Mouse (Mus musculus) layer of hippocampus, postnatal 25 days (tissue): ENCODE results near the gene Gmpr2. TPM values are rescaled to one million over a fixed set of nuclear protein-coding genes. Genes with fewer than 3 reads are reported as not detected.

Source experiments
- DNase-seq, 2 experiments: peaks; one replicate each; pipeline ENCODE4 v3.0.0; 2022; ENCODE audit warnings: mixed read lengths in 2 of 2, low spot score in 1 of 2; ENCODE audit errors: extremely low spot score in 1 of 2
- total RNA-seq, 2 experiments: library from RNA; stranded (reverse); gene quantifications; 2 replicates each; pipeline ENCODE4 v1.2.3; 2021

Gmpr2 gene
- total RNA-seq, 2 experiments from 2014 or later, result 26.8 to 29.3 TPM

DNA sequence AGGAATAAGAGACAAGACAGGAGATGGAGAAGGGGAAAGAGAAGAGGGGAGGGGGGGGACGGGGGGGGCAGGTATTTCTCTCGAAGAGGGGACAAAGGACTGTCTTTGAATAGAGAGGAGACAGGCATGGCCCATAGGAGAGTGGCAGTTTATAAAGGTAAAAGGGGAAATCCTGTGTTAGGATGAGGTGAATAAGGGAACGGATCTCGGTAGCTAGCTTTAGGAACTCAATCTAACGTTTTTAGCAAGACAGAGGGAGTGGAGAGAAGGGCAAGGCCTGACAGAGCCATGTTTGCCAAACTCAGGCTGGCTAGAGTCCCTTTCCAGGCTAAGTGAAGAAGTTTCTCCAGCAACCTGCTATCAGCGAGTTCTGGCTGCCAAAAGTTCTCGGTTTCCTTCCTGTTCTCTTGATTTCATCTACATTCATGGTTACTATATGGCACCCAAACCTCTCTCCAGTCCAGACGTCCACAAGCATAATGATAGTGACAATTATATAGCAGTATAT lies 50.8 kb downstream of the Gmpr2 start:
- no peak for DNase-seq

DNA sequence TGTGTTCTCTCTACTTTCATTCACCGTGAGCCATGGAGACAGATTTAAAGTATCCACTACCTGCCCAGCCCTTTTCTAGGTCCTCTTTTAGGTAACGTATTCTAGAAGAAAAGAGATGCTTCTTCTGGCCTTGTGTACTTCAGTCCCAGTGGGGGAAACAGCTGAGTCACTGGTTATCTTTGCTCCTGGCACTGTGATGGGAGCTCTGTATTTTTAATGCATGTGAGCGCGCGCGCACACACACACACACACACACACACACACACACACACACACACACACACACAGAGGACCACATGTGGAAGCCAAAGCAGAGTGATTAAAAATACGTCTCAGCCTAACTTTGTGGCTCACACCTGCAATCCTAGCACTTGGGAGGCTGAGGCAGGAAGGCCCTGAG lies 51.7 kb downstream of the Gmpr2 start:
- DNase-seq, result no peak

- DNase-seq, result no peak
These were observed 52.7 kb downstream of the Gmpr2 start for GRCm38 (mm10) chr14:55724411-55724871.

- no peak for DNase-seq
These were observed 54.5 kb downstream of the Gmpr2 start for GRCm38 (mm10) chr14:55726261-55726660.

DNA sequence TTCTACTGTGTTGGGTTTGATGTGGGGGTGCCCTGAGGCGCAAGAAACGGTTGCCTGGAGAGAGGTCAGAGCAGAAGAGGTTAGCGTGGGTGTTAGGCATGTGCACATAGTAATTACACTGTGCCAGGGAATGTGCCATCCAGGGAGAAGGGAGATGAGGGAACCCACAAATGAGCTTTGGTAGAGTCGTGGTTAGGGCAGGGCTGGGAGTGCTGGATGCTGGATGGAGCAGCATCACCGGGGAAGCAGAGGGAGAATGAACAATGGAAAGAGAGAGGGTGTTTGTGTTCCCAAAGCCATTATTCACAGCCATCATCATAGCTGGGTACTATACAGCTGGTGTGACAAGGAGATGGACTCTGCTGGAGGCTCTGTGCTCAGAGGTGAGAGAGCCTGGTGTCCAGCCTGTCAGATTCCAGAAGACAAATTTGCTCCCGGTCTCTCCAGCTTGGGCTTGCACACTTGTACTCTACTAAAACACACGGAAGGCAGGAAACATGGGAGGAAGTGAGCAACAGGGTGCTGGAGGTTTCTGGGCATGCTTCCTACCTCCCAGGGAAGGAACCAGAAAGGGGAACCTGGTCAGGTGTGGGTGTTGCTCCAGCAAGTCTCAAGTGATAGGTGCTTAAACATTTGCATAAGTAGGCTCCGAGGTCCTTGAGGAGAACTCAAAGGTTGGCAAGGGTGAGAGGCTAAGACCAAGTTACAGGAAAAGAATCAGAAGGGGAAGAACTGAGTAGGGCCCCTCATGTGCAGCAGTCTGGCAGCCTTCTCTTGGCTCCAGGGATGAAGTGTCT lies 56.3 kb downstream of the Gmpr2 start:
- no peak for DNase-seq

Other genes starting within 250 kb of the Gmpr2 start
- gene Dhrs4, start 193.2 kb upstream of the Gmpr2 start, total RNA-seq, result 10 to 100 TPM; 20.7 to 22.1 TPM
- 10 to 100 TPM; 47.0 to 66.6 TPM for gene Carmil3, start 181.3 kb upstream of the Gmpr2 start, total RNA-seq
- gene Cpne6, start 161.5 kb upstream of the Gmpr2 start, total RNA-seq, result 100 to 1,000 TPM; 664 to 669 TPM
- 1 to 10 TPM; 2.1 to 2.2 TPM for gene Nrl, start 147.0 kb upstream of the Gmpr2 start, total RNA-seq
- gene Pck2, start 131.7 kb upstream of the Gmpr2 start, total RNA-seq, result 10 to 100 TPM; 37.2 to 37.8 TPM
- 10 to 100 TPM; 72.7 to 86.4 TPM for gene Dcaf11, start 111.9 kb upstream of the Gmpr2 start, total RNA-seq
- gene A730061H03Rik, start 111.5 kb upstream of the Gmpr2 start, total RNA-seq, result under 1 TPM; 0.89 to 0.92 TPM
- not detected for gene Fitm1, start 96.3 kb upstream of the Gmpr2 start, total RNA-seq
- 10 to 100 TPM; 49.3 to 56.6 TPM for gene Psme1, start 93.8 kb upstream of the Gmpr2 start, total RNA-seq
- gene Emc9, start 86.6 kb upstream of the Gmpr2 start, total RNA-seq, result 10 to 100 TPM; 47.2 to 56.6 TPM
- 10 to 100 TPM; 47.9 to 55.6 TPM for gene Psme2, start 80.8 kb upstream of the Gmpr2 start, total RNA-seq
- gene Rnf31, start 80.2 kb upstream of the Gmpr2 start, total RNA-seq, result 10 to 100 TPM; 36.4 to 41.9 TPM
- 10 to 100 TPM in 1 of 2 experiments, 1 to 10 TPM in 1; 9.6 to 12.2 TPM for gene Irf9, start 68.4 kb upstream of the Gmpr2 start, total RNA-seq
- gene Rec8, start 53.9 kb upstream of the Gmpr2 start, total RNA-seq, result 1 to 10 TPM; 1.2 to 2.7 TPM
- 100 to 1,000 TPM; 118 to 121 TPM for gene Ipo4, start 36.0 kb upstream of the Gmpr2 start, total RNA-seq
- 1 to 10 TPM; 2.1 to 6.3 TPM for gene Gm49378, start 34.0 kb upstream of the Gmpr2 start, total RNA-seq
- 10 to 100 TPM; 42.2 to 49.7 TPM for gene Tm9sf1, start 28.1 kb upstream of the Gmpr2 start, total RNA-seq
- gene Tssk4, start 21.8 kb upstream of the Gmpr2 start, total RNA-seq, result under 1 TPM; 0.71 to 0.94 TPM
- 10 to 100 TPM; 49.2 to 50.4 TPM for gene Mdp1, start 11.4 kb upstream of the Gmpr2 start, total RNA-seq
- 100 to 1,000 TPM; 303 to 311 TPM for gene Nedd8, start 183 bp downstream of the Gmpr2 start, total RNA-seq
- 10 to 100 TPM; 14.0 to 14.9 TPM for gene Tinf2, start 9.9 kb downstream of the Gmpr2 start, total RNA-seq
- gene Tgm1, start 42.0 kb downstream of the Gmpr2 start, total RNA-seq, result under 1 TPM; 0.17 to 0.23 TPM
- 10 to 100 TPM; 40.1 to 45.0 TPM for gene Rabggta, start 50.3 kb downstream of the Gmpr2 start, total RNA-seq
- gene Dhrs1, start 73.7 kb downstream of the Gmpr2 start, total RNA-seq, result 10 to 100 TPM; 78.3 to 94.9 TPM
- 10 to 100 TPM; 13.4 to 13.6 TPM for gene Nop9, start 73.8 kb downstream of the Gmpr2 start, total RNA-seq
- 1 to 10 TPM; 1.4 to 2.1 TPM for gene Cideb, start 86.5 kb downstream of the Gmpr2 start, total RNA-seq
- gene Ltb4r2, start 89.5 kb downstream of the Gmpr2 start, total RNA-seq, result under 1 TPM; 0.10 to 0.19 TPM
- gene Ltb4r1, start 94.0 kb downstream of the Gmpr2 start, total RNA-seq, result under 1 TPM in 1 of 2 experiments, not detected in 1; 0.32 TPM
- 1 to 10 TPM; 3.9 to 5.9 TPM for gene Adcy4, start 112.2 kb downstream of the Gmpr2 start, total RNA-seq
- 1 to 10 TPM in 1 of 2 experiments, under 1 TPM in 1; 0.61 to 1.2 TPM for gene Ripk3, start 116.9 kb downstream of the Gmpr2 start, total RNA-seq
- 1 to 10 TPM; 1.6 to 3.9 TPM for gene Nfatc4, start 151.2 kb downstream of the Gmpr2 start, total RNA-seq
- 10 to 100 TPM in 1 of 2 experiments, 1 to 10 TPM in 1; 8.5 to 10.7 TPM for gene Nynrin, start 182.1 kb downstream of the Gmpr2 start, total RNA-seq
- 1 to 10 TPM in 1 of 2 experiments, under 1 TPM in 1; 0.42 to 1.4 TPM for gene Cbln3, start 212.5 kb downstream of the Gmpr2 start, total RNA-seq
- 10 to 100 TPM; 10.5 to 12.1 TPM for gene Khnyn, start 213.0 kb downstream of the Gmpr2 start, total RNA-seq
- gene Sdr39u1, start 228.4 kb downstream of the Gmpr2 start, total RNA-seq, result 10 to 100 TPM; 74.9 to 79.0 TPM